ENCODE assay signal across 13 mouse cellular contexts in genomic region chr10:120883732-120884131, GRCm38 (mm10). TPM values are rescaled to one million over a fixed set of nuclear protein-coding genes. Genes with fewer than 3 reads are reported as not detected.
DNase-seq lines count a peak whose midpoint lies in the region; ATAC-seq lines count a peak whose summit lies in the region.
"Had no signal": no experiment of that assay in that cellular context is flagged by ENCODE, and none has a peak within 500 bp of the region (broad histone marks: within the 10 kb centered on the region; RNA-seq: fewer than 3 reads in every experiment).

No protein-coding gene starts in this region.

- 56% methylated on average over 4 of the region's 4 CpGs for WGBS in heart, embryonic 15.5 days
- 53% methylated on average over 4 of the region's 4 CpGs for whole genome bisulfite sequencing in embryonic facial prominence, embryonic 13.5 days
- 74% methylated on average over 4 of the region's 4 CpGs for WGBS in limb, embryonic 15.5 days

- no peak for ATAC-seq in heart, embryonic 15.5 days (replicated peaks; ENCODE audit: insufficient number of reproducible peaks, insufficient read depth, low FRiP score, low read depth)
- 0 out of 2 replicates have a peak, but pooled peaks have one; percentile 12 for ATAC-seq in common myeloid progenitor, adult 5-6 weeks (replicated peaks; ENCODE audit: low read depth, poor library complexity, severe bottlenecking)
- ATAC-seq in embryonic facial prominence, embryonic 13.5 days (ENCODE audit: insufficient number of reproducible peaks, insufficient read depth, low FRiP score, low TSS enrichment, low read depth): no peak
- no peak for ATAC-seq in limb, embryonic 15.5 days (ENCODE audit: insufficient number of reproducible peaks, low FRiP score, low TSS enrichment, low read depth)
- ATAC-seq: Patski had no signal

- no peaks in the 10 kb centered on the region for H3K9me3 ChIP-seq in heart, embryonic 15.5 days (replicated peaks)
- H3K9me3 ChIP-seq in embryonic facial prominence, embryonic 13.5 days: no peaks in the 10 kb centered on the region
- H3K9me3 ChIP-seq in limb, embryonic 15.5 days: no peaks in the 10 kb centered on the region

- intact Hi-C loops in heart, postnatal 36 days (cut with DNase I): no loop called here

- H3K9ac ChIP-seq in heart, embryonic 15.5 days: no peak overlapping the region
- H3K9ac ChIP-seq in embryonic facial prominence, embryonic 13.5 days: no peak overlapping the region
- H3K9ac ChIP-seq in limb, embryonic 15.5 days: no peak overlapping the region
- H3K9ac ChIP-seq: lung, embryonic 14.5 days had no signal

- no peaks in the 10 kb centered on the region for H3K27me3 ChIP-seq in heart, embryonic 15.5 days
- H3K27me3 ChIP-seq in embryonic facial prominence, embryonic 13.5 days: no peaks in the 10 kb centered on the region
- no peaks in the 10 kb centered on the region for H3K27me3 ChIP-seq in limb, embryonic 15.5 days
- H3K27me3 ChIP-seq: CH12.LX, Patski had no signal

- H3K36me3 ChIP-seq in heart, embryonic 15.5 days: peaks cover 15% of the 10 kb centered on the region; the same call in 1 of the 2 replicates
- H3K36me3 ChIP-seq in embryonic facial prominence, embryonic 13.5 days: peaks cover 3% of the 10 kb centered on the region; the same call in 1 of the 2 replicates
- H3K36me3 ChIP-seq in limb, embryonic 15.5 days: 0 out of 2 replicates have a peak, but pooled peaks cover 3% of the 10 kb centered on the region

- H3K4me2 ChIP-seq in heart, embryonic 15.5 days: 0 out of 2 replicates have a peak overlapping the region, but pooled peaks have one; percentile 52
- peak overlapping the region; percentile 79; the same call in 1 of the 2 replicates for H3K4me2 ChIP-seq in embryonic facial prominence, embryonic 13.5 days
- H3K4me2 ChIP-seq in limb, embryonic 15.5 days: 0 out of 2 replicates have a peak overlapping the region, but pooled peaks have one; percentile 62

- H3K4me1 ChIP-seq in heart, embryonic 15.5 days (replicated peaks): peaks cover 20% of the 10 kb centered on the region
- H3K4me1 ChIP-seq in embryonic facial prominence, embryonic 13.5 days: peaks cover 20% of the 10 kb centered on the region
- peaks cover 12% of the 10 kb centered on the region for H3K4me1 ChIP-seq in limb, embryonic 15.5 days

- DNase-seq in heart, postnatal 36 days: no peak
- no peak for DNase-seq in left cerebral cortex, adult 9 months (ENCODE audit: low spot score in 2 of 2)
- DNase-seq in layer of hippocampus, adult 18-20 months (ENCODE audit: low spot score in 2 of 2): no peak
- no peak for DNase-seq in kidney, postnatal 25 days
- DNase-seq: cerebellum, adult 9-11 months had no signal

- H3K27ac ChIP-seq in heart, embryonic 15.5 days: peak overlapping the region; percentile 72
- H3K27ac ChIP-seq in embryonic facial prominence, embryonic 13.5 days: peak overlapping the region; percentile 84; the same call in 1 of the 2 replicates
- no peak overlapping the region for H3K27ac ChIP-seq in limb, embryonic 15.5 days

- no peak overlapping the region for H3K4me3 ChIP-seq in heart, embryonic 15.5 days
- H3K4me3 ChIP-seq in embryonic facial prominence, embryonic 13.5 days: no peak overlapping the region
- H3K4me3 ChIP-seq in limb, embryonic 15.5 days: no peak overlapping the region

RNA-seq across cellular contexts. Expression of gene Msrb3, which starts 15.2 kb away (rescaled TPM):
- 35.4 and 35.5 TPM in 2 replicates for polyA plus RNA-seq in heart, embryonic 15.5 days (2015; fragmentation: Nextera tagmentation; extraction: Ambion mirVana)
- total RNA-seq in heart, postnatal 36 days (2021): 10 to 100 TPM; 84.0 to 89.1 TPM
- 4.8 and 4.9 TPM in 2 replicates for total RNA-seq in common myeloid progenitor, adult 5-6 weeks (2017)
- 8.5 and 10.3 TPM in 2 replicates for polyA plus RNA-seq in embryonic facial prominence, embryonic 13.5 days (2015; fragmentation: Nextera tagmentation; extraction: Ambion mirVana)
- 14.8 and 16.9 TPM in 2 replicates for polyA plus RNA-seq in limb, embryonic 15.5 days (2015; fragmentation: Nextera tagmentation; extraction: Ambion mirVana)
- total RNA-seq in layer of hippocampus, adult 18-20 months (2021): 1 to 10 TPM; 4.1 to 4.2 TPM
- total RNA-seq: CH12.LX; neutrophil, adult 5-6 weeks had no signal

Comparison
In these comparisons a context has a peak if more than half of its experiments do, and no peak if none do; other contexts are left out.
1. RNA of gene Msrb3, which starts 15.2 kb away (total RNA-seq): 84.0 to 89.1 TPM in heart, postnatal 36 days; 4.8 to 4.9 TPM in common myeloid progenitor, adult 5-6 weeks and 4.1 to 4.2 TPM in layer of hippocampus, adult 18-20 months; every median in the first group is over 10 times any median in the second.
2. Peak in every context shown above with its lines, with median percentiles within 50 percentile points of each other: H3K4me2 ChIP-seq.